Mouse (Mus musculus): ENCODE data around the gene Nckipsd. TPM values are rescaled to one million over a fixed set of nuclear protein-coding genes. Genes with fewer than 3 reads are reported as not detected.

Gene Nckipsd
- total RNA-seq, 2 experiments from 2014 or later = 27.7 to 31.7 TPM

DNA sequence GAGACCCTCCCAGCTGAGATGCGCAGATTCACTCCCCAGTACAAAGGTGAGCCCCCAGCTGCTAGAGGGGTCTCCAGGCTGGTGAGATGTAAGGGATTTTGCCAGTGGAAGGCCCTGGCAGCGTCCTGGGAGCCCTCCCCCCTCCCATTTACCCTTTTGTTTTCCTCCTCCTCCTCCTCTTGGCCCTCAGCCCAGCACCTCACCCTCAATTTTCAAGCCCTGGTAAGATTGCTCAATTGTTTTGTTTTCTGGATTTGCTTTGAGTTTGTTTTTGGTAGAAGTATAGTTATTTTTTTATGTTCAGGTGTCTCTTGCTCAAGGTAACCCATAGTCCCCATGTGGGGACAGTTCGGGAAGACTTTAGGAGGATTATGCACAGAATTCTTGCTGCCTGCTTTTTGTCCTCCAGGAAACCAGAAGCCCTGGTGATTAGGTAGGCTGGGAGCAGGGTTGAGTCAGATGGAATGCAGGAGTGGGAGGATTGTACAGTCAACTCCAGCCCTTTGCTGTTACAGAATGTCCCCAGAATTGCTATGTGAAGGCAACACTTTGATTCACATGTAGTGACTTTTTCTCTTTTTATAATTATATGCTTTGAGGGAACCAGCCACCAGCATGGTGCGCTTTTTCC, 11.7 kb upstream of the Nckipsd start:
- no peak for DNase-seq (ENCODE audit: extremely low spot score in 1 of 2, low spot score in 2 of 2)

DNA sequence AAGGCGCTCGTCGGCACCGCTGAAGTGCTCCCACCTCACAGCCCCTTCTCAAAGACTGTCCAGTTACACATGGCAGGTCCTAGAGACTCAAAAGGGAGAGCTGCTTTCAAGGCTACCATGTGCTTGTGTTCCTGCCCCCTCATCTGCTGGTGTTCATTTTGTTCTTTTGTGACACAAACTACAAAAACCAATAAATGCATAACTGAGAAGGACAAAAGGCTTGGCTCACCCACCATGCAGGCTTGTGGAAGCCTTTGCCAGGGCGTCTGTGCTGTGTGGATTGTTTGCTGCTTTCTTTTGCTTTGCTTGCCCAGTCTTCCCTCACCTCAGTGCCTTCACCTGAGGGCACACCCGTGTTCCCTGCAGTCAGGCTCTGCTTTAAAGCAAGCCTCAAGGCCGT, 10.7 kb upstream of the Nckipsd start:
- intact Hi-C loops (cut with DNase I) = no loop called here

More for the DNA sequence above, 11.7 kb upstream of the Nckipsd start:
- intact Hi-C loops (cut with DNase I) = no loop called here

DNA sequence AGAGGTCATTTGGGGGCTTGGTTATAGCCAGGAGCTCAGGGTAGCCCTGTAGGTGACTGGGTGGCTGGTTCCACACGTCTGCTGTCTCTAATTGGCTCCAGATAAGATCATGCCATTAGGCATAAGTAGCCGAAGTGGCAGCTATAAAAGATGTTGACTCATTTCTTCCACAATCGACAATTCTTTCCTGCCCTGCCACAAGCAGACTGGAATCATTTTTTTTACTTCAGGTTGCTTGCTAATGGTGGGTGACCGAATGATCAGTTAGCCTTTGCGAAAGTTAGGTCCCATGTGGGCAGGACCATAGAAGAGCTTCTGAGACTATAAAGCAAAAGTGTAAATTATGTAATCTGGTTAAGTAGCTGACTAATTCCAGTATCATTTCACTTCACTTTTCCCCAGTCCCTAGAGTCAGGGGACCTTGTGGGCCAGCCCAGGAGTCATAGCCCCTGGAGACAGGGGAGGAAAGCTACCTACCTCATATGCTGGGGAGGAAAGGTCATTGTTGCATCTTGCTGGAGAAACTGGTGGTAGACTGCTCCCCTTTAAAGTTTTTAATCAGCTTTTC, 9.6 kb upstream of the Nckipsd start:
- intact Hi-C loops (cut with DNase I) = no loop called here
- no peak for DNase-seq (ENCODE audit: extremely low spot score in 1 of 2, low spot score in 2 of 2)

More for the DNA sequence above, 10.7 kb upstream of the Nckipsd start:
- no peak for DNase-seq (ENCODE audit: extremely low spot score in 1 of 2, low spot score in 2 of 2)

DNA sequence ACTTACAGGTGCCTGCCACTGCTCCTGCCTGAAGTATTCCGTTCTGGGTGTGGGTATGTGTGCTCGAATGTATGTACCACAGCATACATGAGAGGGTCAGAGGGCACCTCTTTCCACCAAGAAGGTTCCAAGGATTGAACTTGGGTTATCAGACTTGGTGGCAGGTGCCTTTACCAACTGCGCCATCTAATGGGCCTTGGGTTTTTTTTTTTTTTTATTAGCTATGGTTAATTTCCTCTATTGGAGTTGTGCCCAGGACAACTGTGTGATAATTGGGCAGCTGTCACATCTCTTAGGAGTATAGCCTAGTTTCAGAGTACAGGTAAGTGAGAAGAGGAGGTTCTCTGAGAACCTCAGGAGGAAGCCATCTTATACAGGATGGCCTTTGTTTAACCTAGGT, 8.6 kb upstream of the Nckipsd start:
- DNase-seq (ENCODE audit: extremely low spot score in 1 of 2, low spot score in 2 of 2) = no peak
- intact Hi-C loops (cut with DNase I) = no loop called here

DNA sequence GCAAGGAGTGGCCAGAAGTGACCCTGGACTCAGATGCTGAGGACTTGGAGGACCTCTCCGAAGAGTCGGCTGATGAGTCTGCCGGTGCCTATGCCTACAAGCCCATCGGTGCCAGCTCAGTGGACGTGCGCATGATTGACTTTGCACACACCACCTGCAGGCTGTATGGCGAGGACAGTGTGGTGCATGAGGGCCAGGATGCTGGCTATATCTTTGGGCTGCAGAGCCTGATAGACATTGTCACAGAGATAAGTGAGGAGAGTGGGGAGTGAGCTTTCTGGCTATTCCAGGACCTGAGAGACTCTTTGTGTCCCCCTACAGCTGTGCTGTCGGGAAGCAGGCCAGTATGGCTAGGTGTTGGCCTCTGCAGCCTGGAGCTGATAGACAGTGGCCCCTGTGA, 2.4 kb upstream of the Nckipsd start:
- intact Hi-C loops (cut with DNase I) = loop anchor here (5.0 kb wide), 1 partner anchor 53 kb away; no protein-coding TSS in a partner anchor
- no peak for DNase-seq (ENCODE audit: extremely low spot score in 1 of 2, low spot score in 2 of 2)

DNA sequence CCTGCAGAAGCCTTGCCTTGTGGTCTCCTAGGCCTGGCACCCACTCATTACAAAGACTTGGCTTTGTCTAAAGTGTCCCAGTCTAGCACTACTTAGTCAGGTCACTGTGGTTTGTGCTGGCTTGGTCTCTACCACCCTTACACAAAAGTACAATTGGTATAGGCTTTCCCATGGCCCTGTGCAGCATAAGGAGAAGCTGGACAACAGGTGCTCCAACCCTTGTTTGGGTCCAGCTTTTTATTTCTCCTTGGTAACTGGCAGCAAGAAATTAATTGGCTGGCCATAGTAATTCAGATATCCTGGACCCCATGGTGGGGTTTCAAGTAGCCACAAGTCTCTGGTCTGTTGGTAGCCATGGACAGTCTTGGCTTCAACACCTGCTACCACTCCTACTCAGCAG, 1.8 kb upstream of the Nckipsd start:
- intact Hi-C loops (cut with DNase I) = loop anchor here (5.0 kb wide), 1 partner anchor 54 kb away; no protein-coding TSS in a partner anchor

DNA sequence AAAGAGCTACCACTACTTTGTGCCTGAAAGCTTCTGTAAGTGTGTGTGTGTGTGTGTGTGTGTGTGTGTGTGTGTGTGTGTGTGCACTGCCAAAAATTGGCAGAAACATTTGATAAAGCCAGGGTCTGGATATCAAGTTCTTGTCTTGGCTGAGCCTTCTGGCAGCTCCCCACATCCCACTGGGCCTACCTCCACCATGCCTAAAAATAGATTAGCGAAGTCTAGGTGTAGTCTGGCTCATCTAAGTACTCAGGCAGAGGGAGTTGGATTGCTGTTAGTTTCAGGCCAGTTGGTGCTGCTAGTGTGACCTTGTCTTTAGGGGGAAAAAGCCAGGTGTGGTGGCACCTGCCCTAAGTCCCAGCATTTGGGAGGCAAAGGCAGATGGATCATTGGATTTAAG, 1.3 kb upstream of the Nckipsd start:
- intact Hi-C loops (cut with DNase I) = loop anchor here (5.0 kb wide), 1 partner anchor 55 kb away; no protein-coding TSS in a partner anchor
- DNase-seq (ENCODE audit: extremely low spot score in 1 of 2, low spot score in 2 of 2) = no peak

More for the DNA sequence above, 1.8 kb upstream of the Nckipsd start:
- DNase-seq (ENCODE audit: extremely low spot score in 1 of 2, low spot score in 2 of 2) = no peak

DNA sequence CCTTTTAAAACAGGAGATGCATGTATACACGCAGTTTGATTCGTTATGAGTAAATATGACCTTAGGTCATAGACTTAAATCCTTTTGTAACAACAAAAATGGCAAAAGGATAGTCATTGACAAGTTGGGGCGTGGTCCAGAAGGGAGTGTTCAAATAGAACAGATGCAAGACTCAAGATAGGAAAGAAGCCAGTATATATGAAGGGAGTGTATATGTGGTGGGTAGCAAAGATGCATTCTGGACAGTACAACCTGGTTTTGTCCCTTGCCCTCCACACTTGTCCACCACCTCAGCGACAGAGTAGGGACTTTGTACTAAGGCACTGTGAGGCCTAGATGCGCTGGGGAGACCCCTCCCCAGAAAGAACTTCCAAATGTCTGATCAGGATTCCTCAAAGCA, 494 bp upstream of the Nckipsd start:
- intact Hi-C loops (cut with DNase I) = loop anchor here (5.0 kb wide), 1 partner anchor 55 kb away; no protein-coding TSS in a partner anchor

DNA sequence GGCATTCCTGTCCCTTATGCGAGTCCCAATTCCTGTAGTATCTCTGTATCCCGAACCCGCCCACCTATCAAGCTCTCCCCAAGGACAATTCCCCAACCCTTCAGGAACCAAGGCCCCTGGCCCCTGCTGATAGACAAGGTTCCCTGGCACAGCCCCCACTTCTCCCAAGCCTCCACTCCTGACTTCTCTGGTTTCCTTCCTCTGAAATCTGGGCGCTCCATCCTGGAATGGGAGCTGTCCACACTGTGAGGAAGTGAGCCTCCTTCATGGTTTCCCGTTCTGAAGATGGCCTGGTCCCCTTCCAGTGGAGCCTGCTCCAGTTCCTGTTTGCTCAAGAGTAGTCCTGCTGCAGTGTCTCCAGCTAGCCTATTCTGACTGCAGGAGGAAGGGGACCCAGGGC, 1.0 kb downstream of the Nckipsd start:
- intact Hi-C loops (cut with DNase I) = loop anchor here (5.0 kb wide), 1 partner anchor 57 kb away; no protein-coding TSS in a partner anchor
- DNase-seq (ENCODE audit: extremely low spot score in 1 of 2, low spot score in 2 of 2) = no peak

More for the DNA sequence above, 494 bp upstream of the Nckipsd start:
- DNase-seq (ENCODE audit: extremely low spot score in 1 of 2, low spot score in 2 of 2) = no peak

DNA sequence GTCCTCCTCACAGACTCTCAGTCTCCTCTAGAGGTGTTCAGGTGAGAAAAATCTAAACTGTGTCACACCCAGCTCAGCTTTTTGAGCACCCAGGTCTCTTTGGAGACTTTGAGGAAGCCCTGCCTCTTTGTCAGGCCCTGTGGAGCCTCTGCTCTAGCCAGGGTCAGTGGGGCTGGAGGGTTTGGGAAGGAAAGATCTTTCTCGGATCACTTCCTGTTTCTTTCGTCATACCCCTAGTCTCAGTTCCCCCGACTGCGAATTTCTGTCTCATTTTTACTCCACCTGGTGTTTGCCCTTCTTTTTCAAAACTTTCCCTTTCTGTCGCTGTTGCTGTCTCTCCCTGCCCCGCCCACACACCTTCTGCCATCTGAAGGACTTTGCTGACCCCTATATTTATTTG, 1.6 kb downstream of the Nckipsd start:
- intact Hi-C loops (cut with DNase I) = loop anchor here (5.0 kb wide), 1 partner anchor 57 kb away; no protein-coding TSS in a partner anchor
- no peak for DNase-seq (ENCODE audit: extremely low spot score in 1 of 2, low spot score in 2 of 2)

DNA sequence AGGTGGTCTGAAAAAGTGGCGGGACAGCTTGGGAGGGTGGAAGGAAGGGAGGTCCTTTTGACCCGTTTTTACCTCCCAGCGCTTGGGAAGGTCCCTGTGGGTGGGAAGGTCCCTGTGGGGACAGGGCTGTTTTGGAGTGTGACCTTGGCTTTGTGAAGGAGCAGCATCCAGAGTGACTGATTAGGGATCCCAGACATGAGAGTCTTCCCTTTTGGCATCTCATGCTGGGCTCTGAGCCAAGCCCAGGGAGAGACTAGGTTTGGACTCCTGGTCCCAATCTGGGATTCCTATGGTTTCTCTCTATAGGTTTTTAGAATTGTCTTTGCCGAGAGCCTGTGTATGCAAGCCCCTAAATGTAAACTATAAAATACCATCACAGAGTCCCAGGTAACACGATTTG, 2.3 kb downstream of the Nckipsd start:
- intact Hi-C loops (cut with DNase I) = no loop called here
- DNase-seq (ENCODE audit: extremely low spot score in 1 of 2, low spot score in 2 of 2) = no peak

DNA sequence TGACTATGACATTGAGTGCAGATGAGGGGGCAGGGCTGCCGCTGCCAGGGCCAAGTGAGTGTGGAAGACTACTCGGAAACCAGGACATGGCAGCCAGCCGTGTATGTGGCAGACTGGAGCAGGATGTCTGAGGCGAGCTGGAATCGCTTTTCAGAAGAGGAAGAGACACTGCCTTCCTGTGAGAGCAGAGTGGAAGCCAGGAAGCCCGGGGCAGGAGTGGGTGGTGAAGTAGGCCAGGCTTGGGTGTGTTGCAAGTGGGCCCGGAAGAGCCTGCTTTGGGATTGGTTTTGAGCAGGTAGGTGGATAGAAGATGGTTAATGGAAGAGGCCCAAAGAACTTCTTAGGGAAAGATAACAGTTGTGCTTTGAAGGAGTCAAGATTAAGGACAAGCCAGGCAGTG, 7.4 kb downstream of the Nckipsd start:
- intact Hi-C loops (cut with DNase I) = no loop called here
- DNase-seq (ENCODE audit: extremely low spot score in 1 of 2, low spot score in 2 of 2) = peak in 1 of 2 experiments; percentile 25

DNA sequence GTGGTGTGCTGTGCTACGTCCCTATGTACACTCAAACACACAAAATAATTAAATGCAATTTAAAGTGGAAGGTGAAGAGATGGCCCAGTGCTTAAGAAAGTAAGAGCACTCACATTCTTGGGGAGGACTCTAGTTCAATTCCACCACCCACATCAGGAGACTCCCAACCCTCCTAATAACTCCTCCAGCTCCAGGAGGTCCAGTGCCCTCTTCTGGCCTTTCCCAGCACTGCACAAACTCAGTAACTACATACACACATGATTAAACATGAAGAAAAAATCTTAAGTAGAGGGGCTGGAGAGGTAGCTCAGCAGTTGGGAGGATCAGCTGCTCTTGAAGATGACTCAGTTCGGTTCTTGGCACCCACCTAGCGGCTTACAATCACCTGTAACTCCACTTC, 11.3 kb downstream of the Nckipsd start:
- peak in 1 of 2 experiments; percentile 67 for DNase-seq (ENCODE audit: extremely low spot score in 1 of 2, low spot score in 2 of 2)
- intact Hi-C loops (cut with DNase I) = no loop called here

DNA sequence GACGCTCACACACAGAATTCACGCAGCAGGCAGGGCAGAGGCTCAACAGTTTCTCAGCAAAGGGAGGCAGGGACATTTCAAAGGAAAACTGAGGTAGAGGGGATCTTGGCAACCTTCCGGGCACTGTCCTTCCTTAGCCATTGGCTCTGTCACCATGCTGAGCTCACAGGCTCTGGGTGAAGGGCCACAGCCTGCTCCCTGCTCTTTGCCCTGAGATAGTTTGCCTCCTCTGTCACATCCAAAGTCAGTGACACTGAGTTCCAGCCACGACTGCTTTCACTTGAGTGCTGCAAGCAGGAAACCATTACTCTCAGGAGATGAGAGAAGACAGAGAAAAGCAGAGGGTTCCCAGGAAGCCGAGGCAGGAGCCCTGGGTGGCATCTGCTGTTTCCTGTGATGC, 11.9 kb downstream of the Nckipsd start:
- intact Hi-C loops (cut with DNase I) = no loop called here
- peak in 1 of 2 experiments; percentile 20 for DNase-seq (ENCODE audit: extremely low spot score in 1 of 2, low spot score in 2 of 2)

DNA sequence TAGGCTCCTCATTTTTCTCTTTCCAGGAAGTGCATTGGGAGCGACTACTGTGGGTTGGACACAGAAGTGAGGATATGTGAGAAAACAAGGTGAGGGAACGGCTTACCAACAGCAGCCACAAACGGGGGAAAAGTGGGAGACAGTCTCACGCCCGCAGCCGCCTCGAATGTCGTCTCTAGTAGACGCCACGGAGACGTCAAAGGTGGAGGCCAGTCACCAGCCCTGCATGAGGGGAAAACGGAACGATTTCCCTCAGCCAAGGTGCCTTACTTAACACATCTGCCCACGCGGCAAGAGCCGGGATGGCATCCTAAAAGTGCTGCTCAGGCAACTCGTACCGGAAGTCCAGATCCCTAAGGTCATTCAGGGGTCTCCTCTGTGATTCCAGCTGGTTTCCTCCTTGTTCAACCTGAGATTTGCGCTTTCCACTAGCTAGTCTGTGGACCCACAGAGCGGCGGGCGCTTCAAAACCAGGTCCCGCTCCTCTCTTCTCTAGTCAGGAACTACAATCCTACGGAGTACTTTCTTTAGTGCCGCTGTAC, 16.0 kb downstream of the Nckipsd start:
- intact Hi-C loops (cut with DNase I) = no loop called here
- DNase-seq (ENCODE audit: extremely low spot score in 1 of 2, low spot score in 2 of 2) = no peak

DNA sequence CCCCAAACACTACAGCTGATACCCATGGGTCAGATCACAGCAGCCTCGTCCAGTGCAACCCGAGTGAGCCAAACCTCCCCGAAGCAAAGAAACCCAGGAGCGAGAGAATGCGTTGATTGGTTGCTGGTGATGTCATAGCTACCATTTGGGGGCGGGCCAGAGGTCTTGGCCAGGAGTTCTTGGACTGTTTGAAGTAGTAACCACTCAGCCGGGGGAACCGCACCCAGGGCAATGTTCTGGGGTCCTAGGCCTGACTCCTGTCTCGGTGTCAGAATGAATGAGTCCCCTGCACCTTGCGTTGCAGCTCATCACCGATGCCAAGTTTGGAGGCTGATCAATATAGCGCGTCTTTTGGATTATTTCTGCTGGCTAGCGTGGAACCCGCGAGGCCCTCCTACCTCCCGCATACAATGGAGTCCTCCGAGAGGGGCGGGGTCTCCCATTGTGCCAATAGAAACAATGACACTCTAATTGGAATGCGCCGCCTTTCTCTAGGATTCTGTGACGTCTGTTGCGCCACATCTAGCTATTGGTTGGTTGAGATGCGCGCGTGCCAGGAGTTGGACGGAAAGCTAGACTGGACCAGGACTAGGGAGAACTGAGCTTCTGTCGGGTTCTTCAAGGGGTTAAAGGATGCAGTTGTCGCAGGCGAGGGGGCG, 16.7 kb downstream of the Nckipsd start:
- intact Hi-C loops (cut with DNase I) = no loop called here
- DNase-seq (ENCODE audit: extremely low spot score in 1 of 2, low spot score in 2 of 2) = peak; percentile 86 to 92

DNA sequence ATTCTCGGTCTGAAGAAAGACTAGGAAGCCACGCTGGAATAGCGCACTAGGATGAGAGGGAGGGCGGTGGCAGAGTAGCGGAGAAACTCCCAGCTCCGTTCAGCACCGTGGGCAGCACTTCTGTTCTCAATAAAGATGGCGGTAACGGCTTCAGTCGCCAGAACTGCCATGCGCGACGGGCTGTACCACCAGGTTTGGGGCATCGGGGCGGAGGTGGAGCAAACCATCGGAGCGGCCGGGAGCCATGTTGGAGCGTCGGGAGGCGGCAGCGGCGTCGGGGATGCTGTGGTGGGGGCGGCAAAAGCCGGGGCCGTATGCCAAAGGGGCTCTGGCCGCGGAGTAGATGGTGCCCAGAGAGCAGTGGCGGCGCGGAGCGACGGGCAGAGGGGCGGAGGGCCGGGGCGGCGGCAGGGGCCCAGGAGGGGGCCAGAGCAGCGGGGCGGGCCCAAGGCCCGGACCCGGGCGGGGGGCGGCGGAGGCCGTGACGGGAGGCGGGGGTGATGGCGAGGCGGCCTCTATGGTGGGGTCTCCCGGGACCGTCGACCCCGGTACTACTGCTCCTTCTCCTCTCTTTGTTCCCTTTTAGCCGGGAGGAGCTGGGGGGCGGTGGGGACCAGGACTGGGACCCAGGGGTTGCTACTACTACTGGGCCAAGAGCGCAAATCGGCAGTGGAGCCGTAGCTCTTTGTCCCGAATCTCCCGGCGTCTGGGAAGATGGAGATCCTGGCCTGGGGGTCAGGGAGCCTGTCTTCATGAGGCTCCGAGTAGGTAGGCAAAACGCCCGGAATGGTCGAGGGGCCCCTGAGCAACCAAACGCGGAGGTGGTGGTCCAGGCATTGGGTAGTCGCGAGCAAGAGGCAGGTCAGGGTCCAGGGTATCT, 17.9 kb downstream of the Nckipsd start, which contains the start of gene Celsr3:
Gene Celsr3 (plus strand): TSS at position 501 of the 880 bp plus-strand sequence.
- intact Hi-C loops (cut with DNase I) = no loop called here
- peak; percentile 90 to 91 for DNase-seq (ENCODE audit: extremely low spot score in 1 of 2, low spot score in 2 of 2)

DNA sequence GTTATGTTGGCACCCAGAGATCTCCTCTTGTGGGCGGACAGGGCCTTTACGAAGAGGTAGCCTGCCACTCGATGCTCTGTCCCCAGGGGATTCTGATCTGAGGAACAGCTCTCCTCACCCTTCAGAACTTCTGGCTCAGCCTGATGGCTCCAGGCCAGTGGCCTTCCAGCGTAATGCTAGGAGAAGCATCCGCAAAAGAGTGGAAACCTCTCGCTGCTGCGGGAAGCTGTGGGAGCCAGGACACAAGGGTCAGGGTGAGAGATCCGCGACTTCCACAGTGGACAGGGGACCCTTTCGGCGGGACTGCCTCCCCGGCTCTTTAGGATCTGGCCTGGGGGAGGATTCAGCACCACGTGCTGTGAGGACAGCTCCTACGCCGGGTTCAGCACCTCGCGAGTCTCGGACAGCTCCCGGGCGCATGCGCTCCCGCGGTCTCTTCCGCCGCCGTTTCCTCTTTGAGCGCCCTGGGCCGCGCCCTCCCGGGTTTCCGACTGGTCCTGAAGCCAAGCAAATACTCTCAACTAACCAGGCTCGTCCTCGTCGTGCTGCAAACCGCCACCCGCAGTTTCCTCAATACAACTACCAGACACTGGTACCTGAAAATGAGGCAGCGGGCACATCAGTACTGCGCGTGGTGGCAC, 18.7 kb downstream of the Nckipsd start:
- intact Hi-C loops (cut with DNase I) = no loop called here
- DNase-seq (ENCODE audit: extremely low spot score in 1 of 2, low spot score in 2 of 2) = peak in 1 of 2 experiments; percentile 84
